Mouse (Mus musculus) G1E (cell line): ENCODE measurements at regions not wholly inside any gene's neighbourhood (a gene's known extent, or its start where the extent isn't known, plus 50 kb on each side); places are given as distances from the start of the nearest gene placed in this dataset.

Experiments
- ATAC-seq: 2 replicates; pipeline ENCODE4 v1.8.0; 2016; ENCODE audit warnings: mild to moderate bottlenecking; ENCODE audit not compliant: insufficient number of reproducible peaks, poor library complexity, low FRiP score, severe bottlenecking; ENCODE audit errors: extremely low read depth
- DNase-seq: peaks from one replicate; pipeline ENCODE4 v3.0.0; 2012; ENCODE audit warnings: low spot score
- H3K27me3 ChIP-seq: 2 replicates; pipeline ENCODE4 v1.6.1; 2012; ENCODE audit warnings: mild to moderate bottlenecking, low read length, inconsistent platforms; ENCODE audit not compliant: insufficient read depth
- H3K36me3 ChIP-seq: replicated peaks from 2 replicates; pipeline ENCODE3; 2012; ENCODE audit warnings: mild to moderate bottlenecking, inconsistent platforms
- H3K4me1 ChIP-seq: 2 replicates; pipeline ENCODE4 v1.6.1; 2012; ENCODE audit warnings: low read depth, low read length, inconsistent platforms, mixed read lengths; ENCODE audit not compliant: insufficient read depth
- H3K4me3 ChIP-seq: 2 replicates; pipeline ENCODE4 v1.5.1; 2012; ENCODE audit warnings: low read depth, mild to moderate bottlenecking, inconsistent platforms, low read length, moderate library complexity, mixed read lengths
- H3K9me3 ChIP-seq: replicated peaks from 2 replicates; pipeline ENCODE4 v1.6.1; 2012; ENCODE audit warnings: inconsistent platforms
- CTCF ChIP-seq: IDR thresholded peaks from 2 replicates; pipeline ENCODE4 v1.5.1; 2012; ENCODE audit warnings: low read depth, low read length, inconsistent platforms, mixed read lengths
- GATA1 ChIP-seq: IDR thresholded peaks from 2 replicates; pipeline ENCODE4 v1.6.1; 2012; ENCODE audit warnings: borderline replicate concordance, low read length, inconsistent platforms, mixed read lengths
- GATA2 ChIP-seq: IDR thresholded peaks from 2 replicates; pipeline ENCODE4 v1.6.1; 2012; ENCODE audit warnings: low read depth, low read length, inconsistent platforms, borderline replicate concordance
- POLR2AphosphoS5 ChIP-seq: IDR thresholded peaks from 2 replicates; pipeline ENCODE4 v1.6.1; 2012; ENCODE audit warnings: low read depth, low read length, inconsistent platforms; ENCODE audit not compliant: insufficient replicate concordance
- TAL1 ChIP-seq: conservative IDR thresholded peaks from 2 replicates; pipeline ENCODE4 v1.6.1; 2012; ENCODE audit warnings: low read depth, low read length, inconsistent platforms, mixed read lengths

DNA sequence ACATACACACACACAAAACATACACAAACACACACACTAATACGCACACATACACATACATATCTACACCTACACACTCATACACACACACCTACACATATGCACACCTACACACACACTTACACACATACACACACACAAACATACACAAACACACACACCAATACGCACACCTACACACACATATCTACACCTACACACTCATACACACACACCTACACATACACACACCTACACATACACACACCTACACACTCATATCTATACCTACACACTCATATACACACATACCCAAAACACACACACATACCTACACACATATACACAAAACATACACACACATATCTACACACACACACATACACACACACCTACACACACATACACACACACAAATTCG is 179.9 kb upstream of the Frmd6 start:
- H3K9me3 ChIP-seq, result peaks cover 2% of the 10 kb centered on the region; the same call in 1 of the 2 replicates
- peaks cover 3% of the 10 kb centered on the region; the same call in 1 of the 2 replicates for H3K27me3 ChIP-seq
- no peak for TF ChIP-seq GATA2
- TF ChIP-seq TAL1, result no peak
- TF ChIP-seq POLR2AphosphoS5, result no peak
- no peak for TF ChIP-seq GATA1
- TF ChIP-seq CTCF, result no peak
- DNase-seq (no peak), ATAC-seq (no peak)
- H3K4me3 ChIP-seq, result no peak overlapping the region
- H3K4me1 ChIP-seq, result no peaks in the 10 kb centered on the region
- H3K36me3 ChIP-seq, result no peaks in the 10 kb centered on the region

DNA sequence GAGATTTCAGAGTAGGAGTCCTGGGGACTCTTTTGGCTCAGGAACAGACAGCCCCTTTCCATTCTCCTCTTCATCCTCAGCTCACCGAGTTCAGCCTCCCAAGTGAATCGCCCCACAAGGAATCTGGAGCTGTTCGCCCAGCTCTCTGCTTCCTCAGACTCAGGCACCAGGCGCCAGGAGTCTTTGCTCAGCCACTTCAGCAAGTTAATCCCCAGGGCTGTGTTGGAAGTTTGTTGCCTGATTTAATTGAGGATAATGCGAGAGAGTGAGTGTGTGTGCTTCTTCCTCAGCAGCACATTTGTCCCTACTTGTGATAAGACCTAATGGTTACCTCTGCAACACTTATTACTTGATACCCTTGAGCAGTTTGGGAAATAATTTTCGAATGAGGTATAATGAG is 177.8 kb upstream of the Frmd6 start:
- Histone ChIP-seq H3K36me3 (no peaks in the 10 kb centered on the region), H3K9me3 (peaks cover 2% of the 10 kb centered on the region; the same call in 1 of the 2 replicates), H3K4me3 (no peak overlapping the region), H3K27me3 (peaks cover 3% of the 10 kb centered on the region; the same call in 1 of the 2 replicates), H3K4me1 (no peaks in the 10 kb centered on the region)
- no peak for ATAC-seq
- DNase-seq, result no peak
- TF ChIP-seq GATA2 (no peak), GATA1 (no peak), POLR2AphosphoS5 (no peak), TAL1 (no peak), CTCF (no peak)

DNA sequence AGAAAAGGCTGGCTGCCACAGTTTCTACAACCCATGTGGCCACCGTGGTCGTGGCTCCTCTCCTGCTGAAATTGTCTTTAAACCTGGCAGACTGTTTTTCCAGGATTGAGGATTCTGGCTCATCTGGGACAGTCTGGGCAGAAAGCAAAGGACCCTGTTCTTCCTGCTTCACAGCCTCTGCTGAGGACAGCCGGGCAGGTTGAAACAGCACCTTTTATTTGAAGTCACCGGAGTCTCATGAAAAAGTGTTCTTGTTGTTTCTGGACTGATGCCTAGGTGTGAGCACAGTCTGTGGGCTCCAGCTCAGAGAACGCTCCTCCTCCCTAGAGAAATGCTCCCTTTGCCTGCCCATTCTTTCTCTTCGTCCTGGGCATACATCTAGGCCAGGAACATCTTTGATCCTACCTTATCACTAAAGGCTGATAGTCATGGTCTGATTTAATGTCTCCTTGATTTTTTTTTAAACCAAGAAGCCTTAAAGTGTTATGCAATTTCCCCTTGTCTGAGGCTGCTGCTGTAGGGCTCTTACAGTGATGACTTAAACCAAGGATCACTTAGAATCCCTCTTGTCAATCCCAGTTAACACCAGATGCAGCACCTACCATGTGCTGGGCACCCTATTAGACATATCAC is 177.0 kb upstream of the Frmd6 start:
- H3K4me1 ChIP-seq, result no peaks in the 10 kb centered on the region
- peaks cover 3% of the 10 kb centered on the region; the same call in 1 of the 2 replicates for H3K27me3 ChIP-seq
- DNase-seq, result no peak
- no peaks in the 10 kb centered on the region for H3K36me3 ChIP-seq
- TF ChIP-seq GATA1 (no peak), POLR2AphosphoS5 (no peak), TAL1 (no peak), CTCF (no peak), GATA2 (no peak)
- no peak overlapping the region for H3K4me3 ChIP-seq
- no peak for ATAC-seq
- H3K9me3 ChIP-seq, result peaks cover 5% of the 10 kb centered on the region

DNA sequence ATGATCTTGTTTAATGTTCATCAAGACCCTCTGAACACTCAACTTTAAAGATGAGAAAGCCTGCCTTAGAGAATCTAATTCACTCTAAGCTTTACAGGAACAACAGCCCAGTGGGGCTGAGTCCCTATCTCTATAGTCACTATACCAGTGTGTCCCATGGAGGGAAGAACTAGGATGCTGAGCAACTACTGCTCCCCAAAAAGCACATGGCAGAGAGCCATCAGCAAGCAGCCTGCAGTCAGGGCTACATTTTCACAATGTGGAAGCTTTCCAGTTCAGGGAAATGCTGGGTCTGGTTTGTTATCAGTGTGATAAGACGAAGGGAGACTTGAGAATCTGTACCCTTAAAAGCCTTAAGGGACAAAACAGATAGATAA is 176.5 kb upstream of the Frmd6 start:
- no peak overlapping the region for H3K4me3 ChIP-seq
- no peaks in the 10 kb centered on the region for H3K4me1 ChIP-seq
- TF ChIP-seq GATA2 (no peak), CTCF (no peak), TAL1 (no peak), GATA1 (no peak), POLR2AphosphoS5 (no peak)
- H3K9me3 ChIP-seq, result peaks cover 5% of the 10 kb centered on the region
- DNase-seq (no peak), ATAC-seq (no peak)
- H3K27me3 ChIP-seq, result peaks cover 3% of the 10 kb centered on the region; the same call in 1 of the 2 replicates
- H3K36me3 ChIP-seq, result no peaks in the 10 kb centered on the region

DNA sequence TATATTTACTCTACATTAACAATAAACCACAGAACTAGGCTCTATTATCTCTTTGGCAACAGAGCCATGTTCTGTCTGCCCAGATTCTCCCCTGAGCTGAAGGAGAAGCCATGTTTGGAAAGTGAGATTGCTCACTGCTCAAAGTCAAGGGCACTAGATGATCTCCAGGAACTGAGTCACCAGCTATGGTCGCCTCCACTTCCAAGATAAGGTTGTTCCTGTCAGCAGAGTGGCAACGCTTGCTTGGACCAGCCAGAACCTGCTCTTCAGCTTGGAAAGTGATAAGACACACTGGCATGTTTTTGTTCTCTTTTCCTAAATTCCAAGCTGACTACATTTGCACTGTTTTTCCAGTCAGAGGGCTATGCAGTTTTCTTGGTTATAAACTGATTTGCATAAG is 175.6 kb upstream of the Frmd6 start:
- DNase-seq (no peak), ATAC-seq (no peak)

DNA sequence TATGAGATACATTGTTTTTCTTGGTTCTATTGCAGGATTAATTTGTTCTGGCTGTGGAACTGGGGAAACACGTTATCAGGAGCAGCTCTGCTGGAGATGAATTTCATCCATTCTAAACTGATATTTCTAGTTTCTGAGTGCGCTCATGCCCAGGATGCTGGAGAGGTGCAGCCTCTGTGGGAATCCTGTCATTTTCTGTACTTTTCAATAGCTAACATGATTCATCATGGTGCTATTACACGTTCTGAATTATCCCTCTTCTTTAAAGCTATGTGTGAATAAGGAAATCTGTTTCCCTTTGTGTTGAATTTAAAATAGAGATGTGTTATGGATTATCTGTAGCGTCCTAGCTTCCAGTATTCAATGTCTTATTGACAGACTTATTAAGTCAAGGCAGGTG is 174.8 kb upstream of the Frmd6 start:
- no peak for DNase-seq
- H3K4me1 ChIP-seq, result no peaks in the 10 kb centered on the region

More for the DNA sequence above, 175.6 kb upstream of the Frmd6 start:
- Histone ChIP-seq H3K9me3 (peaks cover 5% of the 10 kb centered on the region), H3K4me3 (no peak overlapping the region), H3K36me3 (no peaks in the 10 kb centered on the region), H3K4me1 (no peaks in the 10 kb centered on the region), H3K27me3 (peaks cover 8% of the 10 kb centered on the region)
- TF ChIP-seq TAL1, result no peak
- TF ChIP-seq GATA1, result no peak
- TF ChIP-seq POLR2AphosphoS5, result no peak
- TF ChIP-seq CTCF, result no peak
- no peak for TF ChIP-seq GATA2

More for the DNA sequence above, 174.8 kb upstream of the Frmd6 start:
- ATAC-seq, result no peak
- H3K27me3 ChIP-seq, result peaks cover 8% of the 10 kb centered on the region
- TF ChIP-seq TAL1 (no peak), CTCF (no peak), GATA1 (no peak), GATA2 (no peak), POLR2AphosphoS5 (no peak)
- peaks cover 2% of the 10 kb centered on the region for H3K9me3 ChIP-seq
- H3K36me3 ChIP-seq, result no peaks in the 10 kb centered on the region
- no peak overlapping the region for H3K4me3 ChIP-seq
